Mouse (Mus musculus) cerebellum, adult 11 months (tissue): ENCODE results near the gene Gm3029.
"Not testable (repeated sequence)": the region's sequence is repeated elsewhere in the genome, so short reads cannot be mapped to it uniquely, and the experiment has no call there.

ENCODE experiments used
- DNase-seq: peaks from one replicate; pipeline ENCODE4 v3.0.0; 2022

Gm3029 gene

DNA sequence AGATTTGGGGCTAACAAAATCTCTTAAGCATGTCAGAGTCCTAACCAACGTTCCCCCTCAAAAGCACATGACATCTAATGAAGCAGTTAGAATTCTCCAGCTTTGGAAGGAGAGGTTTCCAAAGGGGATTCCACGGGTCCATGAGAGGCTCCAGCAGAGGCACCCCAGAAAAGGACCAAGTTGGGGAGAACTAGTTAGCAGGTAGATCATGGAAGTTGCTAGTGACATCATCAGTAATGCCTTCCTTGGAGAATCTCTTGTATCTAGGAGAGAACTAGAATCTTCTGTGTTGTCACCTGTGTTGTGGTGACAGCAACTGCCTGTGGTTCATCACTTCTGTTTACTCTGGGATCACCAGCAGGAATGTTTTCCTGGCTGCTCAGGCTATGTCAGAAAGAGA, at the start of gene Gm3029:
TSS of gene Gm3029 (plus strand) at position 301 of the 400 bp plus-strand sequence.
- not testable (repeated sequence) for DNase-seq

DNA sequence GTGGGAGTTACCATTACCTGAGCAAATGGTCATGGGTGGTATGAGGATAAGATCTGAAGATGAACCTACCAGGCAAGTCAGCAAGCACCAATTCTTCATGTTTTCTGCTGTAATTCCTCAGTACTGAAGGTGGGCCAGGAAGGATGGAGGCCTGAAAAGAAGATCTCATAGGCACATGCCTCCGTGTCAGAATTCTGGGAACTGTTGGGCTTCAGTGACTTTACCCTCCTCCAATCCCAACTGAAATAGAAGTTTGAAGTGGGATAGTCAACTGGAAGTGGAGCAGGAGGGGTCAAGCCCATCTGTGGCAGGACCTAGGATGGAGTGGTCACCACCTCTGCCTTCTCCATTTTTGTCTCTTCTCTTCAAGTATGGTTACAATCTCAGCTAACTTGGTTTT, 47.7 kb upstream of the Gm3029 start, which contains the start of gene Gm2916:
TSS of gene Gm2916 (plus strand) at position 301 of the 400 bp plus-strand sequence.
- not testable (repeated sequence) for DNase-seq

DNA sequence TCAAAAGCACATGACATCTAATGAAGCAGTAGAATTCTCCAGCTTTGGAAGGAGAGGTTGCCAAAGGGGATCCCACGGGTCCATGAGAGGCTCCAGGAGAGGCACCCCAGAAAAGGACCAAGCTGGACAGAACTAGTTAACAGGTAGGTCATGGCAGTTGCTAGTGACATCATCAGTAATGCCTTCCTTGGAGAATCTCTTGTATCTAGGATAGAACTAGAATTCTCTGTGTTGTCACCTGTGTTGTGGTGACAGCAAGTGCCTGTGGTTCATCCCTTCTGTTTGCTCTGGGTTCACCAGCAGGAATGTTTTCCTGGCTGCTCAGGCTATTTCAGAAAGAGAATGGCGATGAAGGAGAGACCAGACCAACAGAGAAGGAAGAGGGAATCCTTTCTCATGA, 31.7 kb downstream of the Gm3029 start, which contains the start of gene Gm3095:
TSS of gene Gm3095 (plus strand) at position 301 of the 400 bp plus-strand sequence.
- DNase-seq: not testable (repeated sequence)
